Mouse (Mus musculus) brown adipose tissue, adult 24 weeks (tissue): ENCODE measurements around the gene Tmem50b. TPM values are rescaled to one million over a fixed set of nuclear protein-coding genes. Genes with fewer than 3 reads are reported as not detected.
"Not testable (repeated sequence)": the region's sequence is repeated elsewhere in the genome, so short reads cannot be mapped to it uniquely, and the experiment has no call there.

Source experiments
- H3K27ac ChIP-seq: fragments of 200-500 bp; replicated peaks from 2 replicates; pipeline ENCODE4 v1.5.1; 2012; ENCODE audit warnings: low read depth, mild to moderate bottlenecking, low read length
- H3K4me1 ChIP-seq: fragments of 200-500 bp; 2 replicates; pipeline ENCODE4 v1.6.1; 2012; ENCODE audit warnings: low read length, mixed read lengths; ENCODE audit not compliant: control insufficient read depth, insufficient read depth, insufficient read length
- H3K4me3 ChIP-seq: fragments of 200-500 bp; 2 replicates; pipeline ENCODE4 v1.5.1; 2012; ENCODE audit warnings: low read depth, mild to moderate bottlenecking, low read length, moderate library complexity; ENCODE audit not compliant: insufficient read depth
- polyA plus RNA-seq: library from polyadenylated mRNA; stranded (reverse); fragments of >200 nt; gene quantifications from 2 replicates; pipeline ENCODE4 v1.2.4, GENCODE M21; 2012; ENCODE audit not compliant: missing spikeins, insufficient read depth, insufficient read length

The Tmem50b gene
- polyA plus RNA-seq, 1 experiment = 79.6 TPM

GRCm38 (mm10) chr16:91546391-91546835 is 51.2 kb downstream of the Tmem50b start:
- Histone ChIP-seq H3K4me3 (peak overlapping the region; percentile 57), H3K27ac (peak overlapping the region; percentile 60), H3K4me1 (peaks cover 16% of the 10 kb centered on the region)

GRCm38 (mm10) chr16:91545597-91546281 is 51.9 kb downstream of the Tmem50b start:
- Histone ChIP-seq H3K4me1 (peaks cover 13% of the 10 kb centered on the region), H3K4me3 (0 out of 2 replicates have a peak overlapping the region, but pooled peaks have one; percentile 57)

GRCm38 (mm10) chr16:91543619-91544018 is 54.0 kb downstream of the Tmem50b start:
- H3K4me3 ChIP-seq = no peak overlapping the region
- no peak overlapping the region for H3K27ac ChIP-seq
- peaks cover 10% of the 10 kb centered on the region for H3K4me1 ChIP-seq

More at GRCm38 (mm10) chr16:91545597-91546281, 51.9 kb downstream of the Tmem50b start:
- H3K27ac ChIP-seq = peak overlapping the region; percentile 60

GRCm38 (mm10) chr16:91541573-91542081 is 56.0 kb downstream of the Tmem50b start:
- no peak overlapping the region for H3K4me3 ChIP-seq
- no peak overlapping the region for H3K27ac ChIP-seq
- H3K4me1 ChIP-seq = peaks cover 16% of the 10 kb centered on the region

GRCm38 (mm10) chr16:91538513-91538912 is 59.1 kb downstream of the Tmem50b start:
- peak overlapping the region; percentile 71 for H3K27ac ChIP-seq

GRCm38 (mm10) chr16:91538051-91538450 is 59.5 kb downstream of the Tmem50b start:
- Histone ChIP-seq H3K27ac (peak overlapping the region; percentile 90), H3K4me1 (peaks cover 10% of the 10 kb centered on the region), H3K4me3 (no peak overlapping the region)

More at GRCm38 (mm10) chr16:91538513-91538912, 59.1 kb downstream of the Tmem50b start:
- Histone ChIP-seq H3K4me3 (no peak overlapping the region), H3K4me1 (peaks cover 10% of the 10 kb centered on the region)

- Histone ChIP-seq H3K4me1 (peaks cover 10% of the 10 kb centered on the region), H3K4me3 (no peak overlapping the region), H3K27ac (no peak overlapping the region)
Measured at GRCm38 (mm10) chr16:91537065-91537464, 60.5 kb downstream of the Tmem50b start.

- no peak overlapping the region for H3K4me3 ChIP-seq
- no peak overlapping the region for H3K27ac ChIP-seq
- peaks cover 10% of the 10 kb centered on the region for H3K4me1 ChIP-seq
Measured at GRCm38 (mm10) chr16:91536372-91536771, 61.2 kb downstream of the Tmem50b start.

- Histone ChIP-seq H3K4me1 (peaks cover 10% of the 10 kb centered on the region), H3K27ac (no peak overlapping the region), H3K4me3 (no peak overlapping the region)
Measured at GRCm38 (mm10) chr16:91534888-91535287, 62.7 kb downstream of the Tmem50b start.

- no peak overlapping the region for H3K27ac ChIP-seq
- H3K4me3 ChIP-seq = no peak overlapping the region
- H3K4me1 ChIP-seq = peaks cover 10% of the 10 kb centered on the region
Measured at GRCm38 (mm10) chr16:91534477-91534876, 63.1 kb downstream of the Tmem50b start.

GRCm38 (mm10) chr16:91533097-91534001 is 64.3 kb downstream of the Tmem50b start:
- H3K4me1 ChIP-seq = peaks cover 5% of the 10 kb centered on the region
- no peak overlapping the region for H3K27ac ChIP-seq
- H3K4me3 ChIP-seq = no peak overlapping the region

- Histone ChIP-seq H3K4me3 (no peak overlapping the region), H3K27ac (no peak overlapping the region)
Measured at GRCm38 (mm10) chr16:91532429-91532828, 65.2 kb downstream of the Tmem50b start.

GRCm38 (mm10) chr16:91531856-91532255 is 65.7 kb downstream of the Tmem50b start:
- no peaks in the 10 kb centered on the region for H3K4me1 ChIP-seq
- H3K27ac ChIP-seq = no peak overlapping the region
- no peak overlapping the region for H3K4me3 ChIP-seq

More at GRCm38 (mm10) chr16:91532429-91532828, 65.2 kb downstream of the Tmem50b start:
- no peaks in the 10 kb centered on the region for H3K4me1 ChIP-seq

GRCm38 (mm10) chr16:91530830-91531229 is 66.8 kb downstream of the Tmem50b start:
- not testable (repeated sequence) for H3K27ac ChIP-seq, H3K4me1 ChIP-seq, H3K4me3 ChIP-seq

- Histone ChIP-seq H3K27ac (no peak overlapping the region), H3K4me3 (no peak overlapping the region), H3K4me1 (no peaks in the 10 kb centered on the region)
Measured at GRCm38 (mm10) chr16:91528578-91528977, 69.0 kb downstream of the Tmem50b start.
